Mouse (Mus musculus) ovary, postnatal 10 days (tissue): ENCODE measurements around the gene Ajm1.
A peak's percentile ranks its signal among the peaks of the same experiment; 100 is the strongest.

Experiments
- DNase-seq: peaks from one replicate; pipeline ENCODE4 v3.0.0; 2022; ENCODE audit warnings: low spot score

Ajm1 gene

GRCm38 (mm10) chr2:25583571-25583970, 2.0 kb upstream of the Ajm1 start:
- DNase-seq = no peak

DNA sequence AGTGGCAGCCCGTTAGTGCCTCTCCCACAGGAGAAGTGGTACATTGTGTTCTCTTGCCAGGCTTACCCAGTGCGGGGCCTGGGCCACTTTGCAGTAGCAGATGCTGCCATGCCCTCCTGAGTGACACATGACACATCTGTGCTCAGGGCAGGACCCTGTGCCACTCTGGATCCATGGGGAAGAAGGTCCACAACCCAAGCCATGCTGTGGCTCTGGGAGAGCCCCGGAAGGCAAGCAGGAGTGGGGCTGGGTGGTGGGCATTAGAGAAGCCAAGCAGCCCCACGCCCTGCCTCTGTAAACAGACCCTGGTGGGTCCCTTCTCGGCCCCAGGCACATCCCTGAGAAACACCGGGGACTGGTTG, 1.5 kb upstream of the Ajm1 start:
- DNase-seq = no peak

DNA sequence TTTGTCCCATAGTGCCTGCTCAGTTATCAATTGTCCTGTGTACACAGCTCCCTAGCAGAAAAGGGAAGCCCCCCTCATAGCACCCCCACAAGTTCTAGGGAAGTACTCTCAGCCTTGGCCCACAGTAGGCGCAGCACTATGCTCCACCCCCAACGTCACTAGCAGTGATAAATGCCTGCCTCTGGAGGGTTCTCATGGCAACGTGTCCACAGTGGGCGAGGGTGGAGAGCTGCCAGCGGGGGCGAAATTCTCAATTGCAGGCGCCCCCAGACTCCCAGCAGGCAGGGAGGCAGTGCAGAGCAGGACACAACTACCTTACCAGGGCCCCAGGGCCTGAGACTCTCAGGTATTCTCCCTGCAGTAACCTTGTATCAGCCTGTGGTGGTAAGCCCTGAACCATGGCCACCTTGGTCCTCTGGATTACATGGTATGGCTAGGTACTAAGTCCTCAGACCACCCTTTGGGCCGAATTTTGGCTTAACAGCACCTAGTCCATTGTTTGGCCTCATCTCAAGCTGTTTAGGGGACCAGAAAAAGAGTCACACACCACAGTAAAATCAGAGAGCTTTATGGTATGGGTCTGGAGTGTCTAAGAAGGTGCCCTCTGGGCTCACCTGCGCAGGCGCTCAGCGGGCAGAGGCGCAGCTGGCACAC, 1.0 kb upstream of the Ajm1 start:
- DNase-seq = no peak

- DNase-seq = no peak
Measured at GRCm38 (mm10) chr2:25581901-25582301, 344 bp upstream of the Ajm1 start.

DNA sequence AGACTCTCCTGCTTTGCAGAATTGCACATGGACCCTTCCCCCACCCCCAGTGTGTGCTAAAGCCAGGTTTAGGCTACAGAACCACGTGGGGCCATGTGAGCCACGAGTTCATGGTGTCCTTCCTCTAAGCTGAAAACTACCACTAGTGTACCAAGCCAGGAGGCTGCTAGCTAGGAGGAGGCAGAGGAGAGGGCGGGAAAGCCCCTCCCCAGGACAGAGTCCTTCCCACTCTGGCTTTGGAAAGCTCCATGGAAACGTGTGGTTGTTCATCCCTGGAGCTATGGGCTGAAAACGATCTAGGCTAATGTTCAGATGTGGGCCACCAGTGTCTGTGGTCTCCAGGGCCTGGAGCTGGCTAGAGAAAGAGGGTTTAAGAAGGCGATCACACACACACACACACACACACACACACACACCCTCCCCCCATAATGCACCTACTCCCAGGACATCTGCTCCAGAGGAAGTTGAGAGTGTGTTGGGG, 896 bp downstream of the Ajm1 start:
- no peak for DNase-seq

DNA sequence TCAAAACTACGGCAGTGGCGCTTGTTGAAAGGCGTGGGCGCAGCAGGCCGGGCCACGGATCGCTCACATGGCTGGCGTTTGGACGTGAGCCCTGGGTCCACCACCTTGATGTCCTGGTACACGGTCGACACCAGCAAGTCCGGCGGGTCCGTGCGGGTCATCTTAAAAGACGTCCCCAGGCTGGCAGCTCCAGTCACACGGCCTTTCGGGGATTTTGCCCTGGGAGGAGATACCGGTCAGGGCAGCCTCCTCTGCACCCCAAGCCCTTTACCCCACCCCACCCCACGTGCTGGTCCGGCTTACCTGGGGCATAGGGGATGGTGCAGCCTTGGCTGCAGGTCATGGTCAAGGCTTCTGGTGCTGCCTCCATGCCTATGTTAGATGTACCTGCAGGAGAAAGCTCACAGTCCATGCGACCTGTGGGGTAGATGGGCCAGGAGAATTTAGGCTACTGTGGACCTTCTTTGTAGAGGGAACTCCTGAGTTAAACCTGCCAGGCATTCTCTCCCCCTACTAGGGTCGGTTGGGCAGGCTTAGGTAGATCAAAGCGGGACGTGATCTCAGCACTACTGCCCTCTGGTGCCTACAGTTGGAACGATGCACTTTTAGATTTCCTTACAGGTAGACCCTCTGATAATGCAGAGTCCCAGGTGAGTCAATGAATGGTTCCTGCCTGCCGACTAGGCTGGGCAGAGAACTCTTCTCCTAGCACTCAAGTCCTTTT, 1.7 kb downstream of the Ajm1 start:
- no peak for DNase-seq

- DNase-seq = no peak
Measured at GRCm38 (mm10) chr2:25578796-25579736, 2.5 kb downstream of the Ajm1 start.

GRCm38 (mm10) chr2:25577951-25578795, 3.4 kb downstream of the Ajm1 start:
- no peak for DNase-seq

DNA sequence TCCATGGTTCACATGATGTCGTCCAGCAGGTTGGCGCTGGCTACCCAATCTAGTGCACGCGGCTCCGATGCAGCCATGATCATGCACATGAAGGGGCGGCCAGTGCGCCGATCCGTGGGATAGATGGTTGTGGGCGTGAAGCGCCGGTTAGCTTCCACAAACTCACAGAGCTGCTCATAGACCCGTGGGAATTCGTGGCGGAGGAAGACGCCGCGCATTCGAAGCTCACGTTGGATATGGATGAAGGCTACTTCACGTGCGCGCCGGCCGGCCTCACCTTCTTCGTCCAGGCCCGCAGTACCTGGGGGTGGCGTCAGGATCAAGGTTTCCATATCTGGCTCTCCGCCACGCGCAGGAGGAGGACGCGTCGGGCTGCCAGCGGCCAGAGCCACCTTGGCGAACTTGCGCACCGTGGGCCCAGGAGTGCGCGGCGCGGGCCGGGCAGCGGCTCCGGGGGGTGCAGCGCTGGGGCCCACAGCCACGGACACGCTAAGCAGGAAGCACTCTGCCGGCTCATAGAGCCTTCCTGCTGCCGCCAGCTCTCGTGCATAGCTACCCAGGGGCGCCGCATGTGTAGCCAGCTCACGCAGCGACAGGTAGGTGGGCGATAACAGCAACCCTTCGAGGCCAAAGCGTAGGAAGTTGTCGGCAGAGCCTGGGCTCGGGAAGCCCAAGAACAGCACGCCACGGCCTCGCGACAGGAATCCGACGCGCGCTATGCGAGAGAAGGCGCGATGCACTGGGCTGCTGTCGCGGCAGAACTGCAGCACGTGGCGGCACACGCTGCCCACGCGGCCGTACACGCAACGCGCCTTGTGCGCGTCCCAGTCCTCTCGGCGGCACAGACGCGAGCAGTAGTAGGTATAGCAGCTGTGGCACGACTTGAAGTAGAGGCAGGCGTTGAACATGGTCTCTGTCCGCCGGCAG, 4.3 kb downstream of the Ajm1 start:
- no peak for DNase-seq

- DNase-seq = no peak
Measured at GRCm38 (mm10) chr2:25576028-25576850, 5.3 kb downstream of the Ajm1 start.

- no peak for DNase-seq
Measured at GRCm38 (mm10) chr2:25575432-25576027, 6.0 kb downstream of the Ajm1 start.

DNA sequence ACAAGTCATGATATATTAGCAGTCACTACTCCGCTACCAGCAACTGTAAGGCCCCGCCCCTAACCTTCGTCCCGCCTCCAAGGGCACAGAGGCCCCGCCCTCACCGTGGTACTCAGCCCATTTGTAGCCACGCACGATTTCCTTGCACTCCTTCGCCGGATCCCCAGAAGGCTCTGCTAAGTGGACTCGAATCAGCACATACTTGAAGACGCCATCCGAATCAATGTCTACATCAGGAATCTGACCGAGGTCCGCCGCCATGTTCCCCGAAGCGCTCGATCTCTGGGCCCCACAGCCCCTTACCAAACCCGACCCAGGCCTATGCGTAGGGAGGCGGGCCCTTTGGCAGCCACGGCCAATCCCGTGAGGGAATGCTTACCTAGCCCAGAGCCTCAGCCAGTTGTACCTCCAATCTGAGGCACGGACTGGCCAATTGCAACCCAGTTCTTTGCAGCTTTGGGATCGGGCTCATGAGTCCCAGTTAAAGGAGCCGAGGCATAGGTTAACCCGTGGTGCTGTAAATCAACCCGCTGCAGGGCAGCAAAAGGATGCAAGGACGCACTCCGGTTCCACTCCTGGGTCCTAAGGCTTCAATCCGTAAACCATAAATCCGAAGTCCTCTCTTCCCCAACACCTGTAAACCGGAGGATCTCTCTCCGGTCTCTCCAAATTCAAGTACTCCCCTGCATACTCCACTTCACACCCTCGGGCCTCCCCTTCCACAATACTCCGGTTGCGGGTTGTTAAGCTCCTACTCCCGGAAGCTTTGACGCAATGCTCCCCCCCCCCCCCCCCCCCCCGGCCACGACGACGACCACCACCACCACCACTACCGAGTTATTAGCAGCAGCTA, 6.8 kb downstream of the Ajm1 start, which contains the start of the genes Mamdc4 and Phpt1:
Gene Mamdc4, minus strand, starts transcription at position 267 of the 853 bp plus-strand sequence.
Gene Phpt1, minus strand, starts transcription at position 646 of the 853 bp plus-strand sequence.
- peak; percentile 87 for DNase-seq

DNA sequence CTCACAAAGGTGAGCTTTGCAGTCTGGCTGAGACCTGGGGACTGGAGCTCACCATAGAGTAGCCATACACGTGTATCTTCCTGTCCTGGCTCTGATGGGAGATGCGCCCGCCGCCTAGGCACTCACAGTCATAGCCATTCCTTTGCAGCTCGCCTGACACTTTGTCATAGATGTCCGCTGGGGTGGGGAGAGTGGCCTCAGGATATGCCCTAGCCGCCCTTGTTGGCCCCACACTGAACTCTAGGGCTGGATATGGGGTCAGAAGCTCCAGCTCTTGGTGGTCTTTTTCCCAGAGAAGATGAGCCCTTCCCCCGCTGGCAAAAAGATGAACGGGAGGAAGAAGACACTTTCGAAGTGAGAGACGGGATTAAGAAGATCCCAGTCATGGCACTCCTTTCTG, 7.4 kb downstream of the Ajm1 start:
- no peak for DNase-seq

DNA sequence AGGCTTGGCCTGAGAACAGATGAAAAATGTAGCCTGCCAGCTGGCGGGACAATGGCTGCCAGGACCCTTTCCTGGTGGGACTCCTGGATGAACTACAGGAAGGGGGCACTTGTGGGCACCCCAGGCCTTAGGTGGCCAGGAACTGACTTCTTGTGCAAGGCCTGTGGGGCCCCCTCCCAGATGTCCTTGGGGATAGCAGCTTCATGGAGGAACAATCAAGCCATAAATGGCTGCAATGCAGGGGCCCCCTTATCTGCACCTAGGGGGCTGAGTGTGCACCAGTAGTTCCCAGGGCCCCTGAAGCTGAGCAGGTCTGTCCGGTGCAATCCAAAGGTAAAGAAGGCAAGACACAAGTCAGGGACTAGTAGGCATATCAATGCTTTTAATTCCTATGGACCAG, 8.5 kb downstream of the Ajm1 start:
- no peak for DNase-seq

DNA sequence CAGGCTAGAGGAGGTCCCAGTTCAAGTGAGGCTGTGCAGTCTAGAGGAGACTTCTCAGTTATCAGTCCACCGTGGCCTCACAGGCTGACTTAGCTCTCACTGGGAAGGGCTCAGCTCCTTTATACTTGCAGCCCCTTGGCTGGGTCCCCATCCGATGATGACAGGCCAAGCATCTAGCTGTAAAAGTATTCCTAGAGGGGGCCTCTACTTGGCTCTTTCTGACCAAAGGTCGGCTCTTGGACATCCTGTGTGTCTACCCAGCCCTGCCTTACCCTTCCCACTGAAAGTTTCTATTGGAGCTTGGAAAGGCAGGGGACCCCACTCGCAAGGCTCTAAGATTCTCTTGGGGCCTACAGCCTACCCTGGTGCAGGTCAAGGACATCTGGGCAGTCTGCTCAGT, 10.3 kb downstream of the Ajm1 start:
- DNase-seq = no peak

DNA sequence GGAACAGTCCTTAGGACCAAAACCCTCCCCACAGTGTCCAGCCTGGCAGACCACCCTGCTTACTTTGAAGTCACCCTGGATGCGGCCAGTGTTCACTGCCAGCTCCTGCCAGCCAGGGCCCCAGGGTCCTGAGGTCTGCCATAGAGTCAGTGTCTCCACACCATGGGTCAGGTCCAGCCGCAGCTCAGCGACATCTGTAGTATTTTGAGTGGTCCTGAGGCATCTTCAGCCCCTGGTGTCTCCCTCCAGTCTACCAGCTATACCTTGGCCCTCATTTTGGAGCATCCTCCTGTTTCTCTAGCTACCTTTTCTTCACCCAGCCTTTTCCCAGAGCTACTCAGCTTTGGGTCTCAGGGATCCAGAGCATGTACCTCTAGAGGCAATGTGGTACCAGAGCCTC, 12.2 kb downstream of the Ajm1 start:
- no peak for DNase-seq

- DNase-seq = no peak
Measured at GRCm38 (mm10) chr2:25568473-25569019, 13.0 kb downstream of the Ajm1 start.

DNA sequence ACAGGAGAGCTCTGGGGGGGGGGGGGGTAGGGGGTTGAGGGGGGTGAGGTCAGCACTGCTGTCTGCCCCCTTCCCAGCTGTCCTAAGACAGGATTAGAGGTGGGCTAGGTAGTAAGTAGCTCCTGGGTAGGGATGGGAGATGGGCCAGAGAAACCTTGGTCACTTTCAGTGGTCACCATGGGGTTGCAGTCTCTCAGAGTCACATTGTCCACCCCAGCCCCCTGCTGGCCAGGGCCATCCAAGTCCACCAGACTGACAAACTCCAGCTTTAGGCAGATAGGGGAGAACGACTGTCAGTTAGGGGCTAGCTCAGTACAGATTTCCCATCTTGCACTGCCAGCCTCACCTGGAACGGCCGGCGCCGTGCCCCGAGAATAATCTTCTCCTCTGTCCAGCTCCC, 15.0 kb downstream of the Ajm1 start:
- no peak for DNase-seq
